Mouse (Mus musculus): ENCODE data around the gene Itga6.

GRCm38 (mm10) chr2:71835556-71835955, 90.1 kb downstream of the Itga6 start:
- TF ChIP-seq CTCF (IDR thresholded peaks at IDR 0.05; ENCODE audit: low read depth, low read length) (no peak), EP300 (IDR thresholded peaks at IDR 0.05; ENCODE audit: insufficient read depth, low read depth, low read length) (no peak), POLR2A (IDR thresholded peaks at IDR 0.05; ENCODE audit: insufficient read depth, low read length) (no peak)
